Mouse (Mus musculus) myocyte (in vitro differentiated cells): ENCODE results near the gene Ccdc174.

Source experiments
- CEBPB ChIP-seq: IDR thresholded peaks from 2 replicates; pipeline ENCODE4 v1.6.1; 2011; ENCODE audit warnings: mild to moderate bottlenecking, moderate library complexity; ENCODE audit not compliant: poor library complexity, insufficient read depth, severe bottlenecking
- MYOD1 ChIP-seq, 3 experiments: IDR thresholded peaks; one replicate each; pipeline ENCODE4 v1.6.1; 2011; ENCODE audit warnings: control low read depth in 2 of 3, low read depth in 2 of 3, mild to moderate bottlenecking in 2 of 3, moderate library complexity in 1 of 3; ENCODE audit not compliant: insufficient read length in 2 of 3, control insufficient read depth in 1 of 3
- POLR2A ChIP-seq: IDR thresholded peaks from one replicate; pipeline ENCODE4 v1.6.1; 2011; ENCODE audit warnings: low read depth, mild to moderate bottlenecking, control low read depth, moderate library complexity; ENCODE audit not compliant: insufficient read length
- TCF12 ChIP-seq: IDR thresholded peaks from one replicate; pipeline ENCODE4 v1.6.1; 2011; ENCODE audit warnings: mild to moderate bottlenecking, control low read depth; ENCODE audit not compliant: poor library complexity, insufficient read depth, severe bottlenecking

GRCm38 (mm10) chr6:91865601-91866000 lies 12.3 kb upstream of the Ccdc174 start:
- TF ChIP-seq POLR2A, result no peak
- TF ChIP-seq CEBPB, result no peak
- TF ChIP-seq TCF12, result no peak
- TF ChIP-seq MYOD1 (IDR thresholded peaks at IDR 0.05; ENCODE audit: control insufficient read depth in 1 of 3, insufficient read length in 2 of 3, low read depth in 2 of 3), result no peak
